Mouse (Mus musculus): ENCODE measurements around the gene Sept9. TPM values are rescaled to one million over a fixed set of nuclear protein-coding genes. Genes with fewer than 3 reads are reported as not detected.

The Sept9 gene
- polyA plus RNA-seq, 1 experiment from 2014 or later: 106 TPM

- H3K4me1 ChIP-seq: peaks cover 15% of the 10 kb centered on the region; the same call in 1 of the 2 replicates
- H3K9ac ChIP-seq: no peak overlapping the region
- no peak overlapping the region for H3K4me2 ChIP-seq
- H3K27me3 ChIP-seq (replicated peaks): no peaks in the 10 kb centered on the region
- H3K27ac ChIP-seq: no peak overlapping the region
- 46% methylated on average over 13 of the region's 13 CpGs for WGBS
- no peak for ATAC-seq (replicated peaks)
- H3K36me3 ChIP-seq (replicated peaks): no peaks in the 10 kb centered on the region
- H3K9me3 ChIP-seq: no peaks in the 10 kb centered on the region
- H3K4me3 ChIP-seq: no peak overlapping the region
Measured at GRCm38 (mm10) chr11:117278514-117278913, 79.1 kb downstream of the Sept9 start.

GRCm38 (mm10) chr11:117279993-117280392 is 80.5 kb downstream of the Sept9 start:
- peaks cover 17% of the 10 kb centered on the region for H3K4me1 ChIP-seq
- H3K27me3 ChIP-seq (replicated peaks): no peaks in the 10 kb centered on the region
- no peak for ATAC-seq (replicated peaks)
- 72% methylated on average over 4 of the region's 4 CpGs for WGBS
- H3K4me2 ChIP-seq: no peak overlapping the region
- H3K9me3 ChIP-seq: no peaks in the 10 kb centered on the region
- no peak overlapping the region for H3K9ac ChIP-seq
- no peaks in the 10 kb centered on the region for H3K36me3 ChIP-seq (replicated peaks)
- H3K4me3 ChIP-seq: no peak overlapping the region
- no peak overlapping the region for H3K27ac ChIP-seq

GRCm38 (mm10) chr11:117283048-117283888 is 83.8 kb downstream of the Sept9 start:
- no peak for ATAC-seq (replicated peaks)
- no peak overlapping the region for H3K4me3 ChIP-seq
- H3K9me3 ChIP-seq: no peaks in the 10 kb centered on the region
- H3K27ac ChIP-seq: no peak overlapping the region
- H3K9ac ChIP-seq: no peak overlapping the region
- no peaks in the 10 kb centered on the region for H3K27me3 ChIP-seq (replicated peaks)
- no peak overlapping the region for H3K4me2 ChIP-seq
- 75% methylated on average over 11 of the region's 11 CpGs for WGBS
- H3K4me1 ChIP-seq: peaks cover 13% of the 10 kb centered on the region
- H3K36me3 ChIP-seq (replicated peaks): no peaks in the 10 kb centered on the region

GRCm38 (mm10) chr11:117283889-117284450 is 84.5 kb downstream of the Sept9 start:
- Histone ChIP-seq H3K4me1 (peaks cover 13% of the 10 kb centered on the region), H3K36me3 (replicated peaks) (no peaks in the 10 kb centered on the region), H3K9ac (no peak overlapping the region), H3K9me3 (no peaks in the 10 kb centered on the region), H3K27ac (no peak overlapping the region), H3K4me2 (no peak overlapping the region), H3K4me3 (no peak overlapping the region), H3K27me3 (replicated peaks) (no peaks in the 10 kb centered on the region)
- WGBS: 65% methylated on average over 6 of the region's 6 CpGs
- no peak for ATAC-seq (replicated peaks)

GRCm38 (mm10) chr11:117284721-117285605 is 85.5 kb downstream of the Sept9 start:
- WGBS: 40% methylated on average over 19 of the region's 19 CpGs
- Histone ChIP-seq H3K36me3 (replicated peaks) (no peaks in the 10 kb centered on the region), H3K4me1 (peaks cover 13% of the 10 kb centered on the region), H3K4me2 (no peak overlapping the region), H3K4me3 (no peak overlapping the region), H3K27ac (no peak overlapping the region; the same call in 1 of the 2 replicates), H3K27me3 (replicated peaks) (no peaks in the 10 kb centered on the region), H3K9me3 (no peaks in the 10 kb centered on the region), H3K9ac (no peak overlapping the region)
- no peak for ATAC-seq (replicated peaks)

GRCm38 (mm10) chr11:117285606-117285931 is 86.1 kb downstream of the Sept9 start:
- H3K4me3 ChIP-seq: no peak overlapping the region
- no peak overlapping the region for H3K4me2 ChIP-seq
- WGBS: 59% methylated on average over 10 of the region's 10 CpGs

GRCm38 (mm10) chr11:117287792-117288191 is 88.3 kb downstream of the Sept9 start:
- ATAC-seq (replicated peaks): no peak
- Histone ChIP-seq H3K9ac (no peak overlapping the region), H3K36me3 (replicated peaks) (no peaks in the 10 kb centered on the region), H3K4me1 (peaks cover 13% of the 10 kb centered on the region), H3K27me3 (replicated peaks) (no peaks in the 10 kb centered on the region), H3K4me3 (no peak overlapping the region), H3K9me3 (no peaks in the 10 kb centered on the region), H3K4me2 (no peak overlapping the region), H3K27ac (no peak overlapping the region)
- 91% methylated on average over 3 of the region's 3 CpGs for WGBS

More at GRCm38 (mm10) chr11:117285606-117285931, 86.1 kb downstream of the Sept9 start:
- no peaks in the 10 kb centered on the region for H3K36me3 ChIP-seq (replicated peaks)
- no peaks in the 10 kb centered on the region for H3K27me3 ChIP-seq (replicated peaks)
- ATAC-seq (replicated peaks): no peak
- H3K4me1 ChIP-seq: peaks cover 13% of the 10 kb centered on the region
- no peak overlapping the region for H3K27ac ChIP-seq
- H3K9ac ChIP-seq: no peak overlapping the region
- H3K9me3 ChIP-seq: no peaks in the 10 kb centered on the region

- Histone ChIP-seq H3K9ac (no peak overlapping the region), H3K9me3 (no peaks in the 10 kb centered on the region), H3K4me3 (no peak overlapping the region), H3K4me1 (peaks cover 13% of the 10 kb centered on the region), H3K27ac (no peak overlapping the region), H3K4me2 (no peak overlapping the region), H3K36me3 (replicated peaks) (no peaks in the 10 kb centered on the region), H3K27me3 (replicated peaks) (no peaks in the 10 kb centered on the region)
- no peak for ATAC-seq (replicated peaks)
- 84% methylated on average over 8 of the region's 8 CpGs for WGBS
Measured at GRCm38 (mm10) chr11:117288765-117289164, 89.3 kb downstream of the Sept9 start.

GRCm38 (mm10) chr11:117291271-117292059 is 92.0 kb downstream of the Sept9 start:
- no peak overlapping the region for H3K4me3 ChIP-seq
- no peaks in the 10 kb centered on the region for H3K9me3 ChIP-seq
- no peaks in the 10 kb centered on the region for H3K36me3 ChIP-seq (replicated peaks)
- peaks cover 5% of the 10 kb centered on the region; the same call in 1 of the 2 replicates for H3K4me1 ChIP-seq
- no peak overlapping the region for H3K27ac ChIP-seq
- no peak for ATAC-seq (replicated peaks)
- 94% methylated on average over 30 of the region's 30 CpGs for WGBS
- H3K9ac ChIP-seq: no peak overlapping the region
- H3K27me3 ChIP-seq (replicated peaks): no peaks in the 10 kb centered on the region
- H3K4me2 ChIP-seq: no peak overlapping the region

GRCm38 (mm10) chr11:117292446-117292845 is 93.0 kb downstream of the Sept9 start:
- H3K9me3 ChIP-seq: no peaks in the 10 kb centered on the region
- H3K36me3 ChIP-seq (replicated peaks): no peaks in the 10 kb centered on the region
- no peak overlapping the region for H3K27ac ChIP-seq
- H3K4me3 ChIP-seq: no peak overlapping the region
- H3K4me2 ChIP-seq: no peak overlapping the region
- H3K27me3 ChIP-seq (replicated peaks): no peaks in the 10 kb centered on the region
- WGBS: 89% methylated on average over 11 of the region's 11 CpGs
- peaks cover 5% of the 10 kb centered on the region; the same call in 1 of the 2 replicates for H3K4me1 ChIP-seq
- no peak for ATAC-seq (replicated peaks)
- H3K9ac ChIP-seq: no peak overlapping the region

GRCm38 (mm10) chr11:117295266-117295665 is 95.8 kb downstream of the Sept9 start:
- Histone ChIP-seq H3K4me3 (no peak overlapping the region), H3K9me3 (no peaks in the 10 kb centered on the region), H3K4me1 (peaks cover 5% of the 10 kb centered on the region; the same call in 1 of the 2 replicates), H3K9ac (no peak overlapping the region), H3K27me3 (replicated peaks) (no peaks in the 10 kb centered on the region), H3K36me3 (replicated peaks) (no peaks in the 10 kb centered on the region), H3K27ac (no peak overlapping the region), H3K4me2 (no peak overlapping the region)
- WGBS: 50% methylated on average over 6 of the region's 7 CpGs
- ATAC-seq (replicated peaks): no peak

Data from midbrain, embryonic 15.5 days (tissue).